Mouse (Mus musculus) embryonic fibroblast, embryonic 13.5 days (primary cell): ENCODE results near the gene Tln2. TPM values are rescaled to one million over a fixed set of nuclear protein-coding genes. Genes with fewer than 3 reads are reported as not detected.

ENCODE experiments used
- H3K27ac ChIP-seq: 2 replicates; pipeline ENCODE4 v1.5.1; 2012; ENCODE audit warnings: low read length, control low read depth, inconsistent platforms; ENCODE audit not compliant: insufficient read depth
- H3K4me1 ChIP-seq: 2 replicates; pipeline ENCODE4 v1.6.1; 2011; ENCODE audit warnings: low read length; ENCODE audit not compliant: control insufficient read depth, insufficient read depth
- H3K4me3 ChIP-seq: 2 replicates; pipeline ENCODE4 v1.5.1; 2011; ENCODE audit warnings: mild to moderate bottlenecking, control low read depth, low read length; ENCODE audit not compliant: insufficient read depth
- CTCF ChIP-seq: IDR thresholded peaks from 2 replicates; pipeline ENCODE4 v1.5.1; 2011; ENCODE audit warnings: mild to moderate bottlenecking, control low read depth, low read length, moderate library complexity, borderline replicate concordance; ENCODE audit not compliant: insufficient read depth
- POLR2A ChIP-seq: IDR thresholded peaks from 2 replicates; pipeline ENCODE4 v1.6.1; 2011; ENCODE audit warnings: low read depth, mild to moderate bottlenecking, control low read depth, low read length, moderate library complexity
- polyA plus RNA-seq: library from polyadenylated mRNA; stranded (reverse); fragments of >200 nt; gene quantifications from 2 replicates; pipeline ENCODE4 v1.2.4, GENCODE M21; 2011; ENCODE audit warnings: low read depth; ENCODE audit not compliant: missing spikeins, insufficient read length

The Tln2 gene
- polyA plus RNA-seq, 1 experiment: 33.4 TPM

DNA sequence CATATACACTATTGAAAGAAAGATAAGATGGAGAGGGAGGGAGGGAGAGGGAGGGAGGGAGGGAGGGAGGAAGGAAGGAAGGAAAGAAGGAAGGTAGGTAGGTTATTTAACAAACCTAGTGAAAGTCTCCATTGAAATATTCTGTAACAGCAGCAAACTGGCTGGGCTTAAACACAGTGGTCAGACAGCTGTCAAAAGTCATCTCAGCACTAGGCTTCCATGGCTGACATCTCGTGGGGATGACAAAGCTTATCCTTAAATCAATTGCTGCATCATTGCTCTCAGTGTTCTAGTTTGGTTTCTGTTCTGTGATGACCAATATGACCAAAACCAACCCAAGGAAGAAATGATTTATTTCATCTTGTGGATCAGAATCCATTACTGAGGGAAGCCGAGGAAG lies 376.0 kb downstream of the Tln2 start:
- no peak for TF ChIP-seq CTCF
- no peak for TF ChIP-seq POLR2A
- H3K4me1 ChIP-seq: peaks cover 9% of the 10 kb centered on the region
- no peak overlapping the region for H3K27ac ChIP-seq
- no peak overlapping the region for H3K4me3 ChIP-seq

DNA sequence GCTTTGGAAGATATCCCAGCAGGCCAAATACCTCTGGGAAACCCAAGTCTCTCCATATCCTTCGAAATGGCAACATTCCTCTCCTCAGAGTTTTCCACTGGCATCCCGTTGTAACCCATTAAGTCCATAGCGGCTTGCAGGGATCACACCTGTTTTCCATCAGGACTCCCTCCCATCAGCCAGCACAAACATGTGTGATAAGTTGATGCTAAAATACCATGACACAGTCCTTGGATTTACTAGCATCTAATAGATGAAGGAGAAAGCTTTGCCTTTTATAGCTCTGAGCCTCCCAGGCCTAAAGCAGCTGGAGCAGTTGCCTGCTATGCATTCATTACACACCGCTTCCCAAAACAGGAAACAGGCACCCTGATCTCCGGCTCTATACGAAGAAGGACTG lies 377.5 kb downstream of the Tln2 start:
- no peak overlapping the region for H3K4me3 ChIP-seq
- TF ChIP-seq CTCF: no peak
- TF ChIP-seq POLR2A: no peak
- H3K4me1 ChIP-seq: peaks cover 11% of the 10 kb centered on the region
- H3K27ac ChIP-seq: peak overlapping the region; percentile 93

DNA sequence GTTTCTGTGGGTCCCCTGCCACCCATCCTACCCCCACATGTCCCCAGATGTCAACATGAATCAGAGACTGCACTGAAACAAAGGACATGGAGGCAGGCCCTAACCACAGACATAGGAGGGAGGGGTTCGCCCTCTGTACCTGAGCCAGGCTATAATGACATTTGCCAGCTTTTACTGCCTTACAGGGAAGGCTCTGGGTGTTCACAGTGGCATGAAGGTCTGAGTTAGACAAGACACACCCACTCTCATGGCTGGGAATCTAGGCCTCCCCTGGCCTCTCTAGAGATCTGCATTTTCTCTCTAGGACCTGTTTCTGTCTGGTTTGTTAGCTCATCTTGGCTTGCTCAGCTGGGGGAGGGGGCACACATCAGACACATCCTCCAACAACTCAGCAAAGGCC lies 380.8 kb downstream of the Tln2 start:
- TF ChIP-seq POLR2A (no peak), CTCF (no peak)
- peaks cover 16% of the 10 kb centered on the region for H3K4me1 ChIP-seq
- peak overlapping the region; percentile 8; the same call in 1 of the 2 replicates for H3K27ac ChIP-seq
- H3K4me3 ChIP-seq: no peak overlapping the region

GRCm38 (mm10) chr9:67178203-67178602 lies 381.3 kb downstream of the Tln2 start:
- peak overlapping the region; percentile 8; the same call in 1 of the 2 replicates for H3K27ac ChIP-seq
- peaks cover 16% of the 10 kb centered on the region for H3K4me1 ChIP-seq
- TF ChIP-seq POLR2A (no peak), CTCF (no peak)
- H3K4me3 ChIP-seq: no peak overlapping the region

DNA sequence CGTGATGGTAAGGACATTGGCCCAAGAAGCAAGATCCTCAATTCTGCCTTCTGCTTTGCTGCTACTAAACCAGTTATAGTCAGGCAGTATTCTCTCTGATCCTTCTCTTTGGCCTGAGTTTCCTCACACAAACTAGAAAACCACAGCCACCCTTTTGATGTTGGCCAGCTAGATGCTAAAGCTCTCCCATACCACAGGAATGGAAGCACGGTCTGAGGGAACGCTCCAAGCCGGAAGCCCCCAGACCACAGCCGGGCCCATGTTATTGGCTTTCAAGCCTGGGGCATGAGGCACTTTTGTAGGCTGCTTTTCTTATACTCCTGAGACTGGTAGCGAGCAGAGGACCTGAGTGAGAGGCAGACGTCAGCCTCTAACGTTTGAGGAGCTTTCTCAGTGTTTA lies 383.4 kb downstream of the Tln2 start:
- Histone ChIP-seq H3K4me3 (no peak overlapping the region), H3K4me1 (peaks cover 14% of the 10 kb centered on the region), H3K27ac (peak overlapping the region; percentile 47)
- TF ChIP-seq POLR2A (no peak), CTCF (no peak)

GRCm38 (mm10) chr9:67173816-67174215 lies 385.7 kb downstream of the Tln2 start:
- TF ChIP-seq CTCF (no peak), POLR2A (no peak)
- H3K4me3 ChIP-seq: no peak overlapping the region
- H3K4me1 ChIP-seq: peaks cover 10% of the 10 kb centered on the region
- H3K27ac ChIP-seq: peak overlapping the region; percentile 42; the same call in 1 of the 2 replicates

- Histone ChIP-seq H3K4me3 (no peak overlapping the region), H3K4me1 (peaks cover 5% of the 10 kb centered on the region; the same call in 1 of the 2 replicates), H3K27ac (peak overlapping the region; percentile 42; the same call in 1 of the 2 replicates)
- TF ChIP-seq CTCF (no peak), POLR2A (no peak)
These were observed 386.3 kb downstream of the Tln2 start for GRCm38 (mm10) chr9:67173154-67173553.

DNA sequence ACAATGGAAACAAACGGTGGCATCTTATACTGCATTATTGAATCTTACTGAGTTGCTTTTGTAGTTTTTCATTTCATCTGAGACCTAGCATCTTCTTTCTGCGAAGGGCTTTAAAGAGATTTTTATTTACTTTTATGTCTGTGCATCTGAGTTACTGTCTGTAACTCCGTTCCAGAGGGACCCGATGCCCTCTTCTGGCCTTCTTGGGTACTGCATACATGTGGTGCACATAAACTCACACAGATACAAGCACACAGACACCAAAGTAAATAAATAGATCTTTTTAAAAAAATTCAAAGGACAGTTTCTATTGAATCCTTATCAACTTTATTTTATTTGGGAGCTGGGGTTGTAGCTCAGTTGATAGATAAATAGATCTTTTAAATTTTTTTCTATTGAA lies 388.1 kb downstream of the Tln2 start:
- Histone ChIP-seq H3K27ac (no peak overlapping the region), H3K4me3 (no peak overlapping the region), H3K4me1 (peaks cover 4% of the 10 kb centered on the region; the same call in 1 of the 2 replicates)
- TF ChIP-seq CTCF (no peak), POLR2A (no peak)

DNA sequence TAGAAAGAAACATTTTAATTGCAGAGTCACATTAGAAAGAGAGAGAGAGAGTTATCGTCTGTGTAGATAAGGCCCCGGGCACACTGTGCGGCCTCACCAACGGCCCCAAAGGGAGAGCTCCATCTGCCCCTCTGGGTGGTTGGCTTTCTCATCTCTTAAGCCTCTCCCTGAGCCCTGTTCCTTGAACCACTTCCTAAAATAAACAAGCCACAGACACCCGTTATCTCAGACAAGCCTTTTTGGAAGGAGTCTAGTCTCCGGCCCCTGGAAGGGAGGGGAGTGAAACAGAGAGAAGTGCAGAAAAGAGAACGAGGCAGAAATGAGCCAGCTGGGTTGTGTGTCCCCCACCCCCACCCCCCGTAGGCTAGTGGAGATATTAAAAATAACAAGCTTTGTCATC lies 388.7 kb downstream of the Tln2 start:
- Histone ChIP-seq H3K4me3 (no peak overlapping the region), H3K27ac (no peak overlapping the region), H3K4me1 (0 out of 2 replicates have a peak, but pooled peaks cover 2% of the 10 kb centered on the region)
- TF ChIP-seq POLR2A (no peak), CTCF (no peak)

DNA sequence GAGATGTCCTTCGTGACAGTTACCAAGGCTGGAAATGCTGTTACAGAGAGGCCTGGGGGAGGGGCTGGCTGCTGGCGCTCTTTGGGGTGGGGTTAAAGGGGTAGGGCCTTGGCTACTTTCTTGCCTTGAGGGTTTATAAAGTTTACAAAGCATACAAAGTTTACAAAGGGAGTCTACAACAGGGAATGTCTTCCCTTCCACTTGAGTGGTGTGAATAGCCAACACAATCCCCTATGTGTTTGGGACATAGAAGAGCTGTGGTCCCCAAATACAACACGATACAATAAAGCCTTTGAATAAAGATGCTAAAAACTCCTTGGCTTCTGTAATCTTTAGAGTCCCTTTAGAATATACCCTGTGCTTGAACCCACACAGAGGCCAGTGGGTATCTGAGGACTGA lies 389.5 kb downstream of the Tln2 start:
- Histone ChIP-seq H3K4me1 (no peaks in the 10 kb centered on the region), H3K4me3 (no peak overlapping the region), H3K27ac (no peak overlapping the region)
- no peak for TF ChIP-seq CTCF
- no peak for TF ChIP-seq POLR2A

Other genes with a start within 250 kb of the Tln2 start
- not detected in 2 replicates for gene C2cd4b, start 199.7 kb upstream of the Tln2 start, polyA plus RNA-seq